Mouse (Mus musculus) R1 (cell line): ENCODE results near the gene Tubg2.
"Not testable (repeated sequence)": the region's sequence is repeated elsewhere in the genome, so short reads cannot be mapped to it uniquely, and the experiment has no call there.

Experiments used
- DNase-seq: peaks from one replicate; pipeline ENCODE4 v3.0.0-alpha.2; 2018; ENCODE audit warnings: low read depth, low spot score

Gene Tubg2

DNA sequence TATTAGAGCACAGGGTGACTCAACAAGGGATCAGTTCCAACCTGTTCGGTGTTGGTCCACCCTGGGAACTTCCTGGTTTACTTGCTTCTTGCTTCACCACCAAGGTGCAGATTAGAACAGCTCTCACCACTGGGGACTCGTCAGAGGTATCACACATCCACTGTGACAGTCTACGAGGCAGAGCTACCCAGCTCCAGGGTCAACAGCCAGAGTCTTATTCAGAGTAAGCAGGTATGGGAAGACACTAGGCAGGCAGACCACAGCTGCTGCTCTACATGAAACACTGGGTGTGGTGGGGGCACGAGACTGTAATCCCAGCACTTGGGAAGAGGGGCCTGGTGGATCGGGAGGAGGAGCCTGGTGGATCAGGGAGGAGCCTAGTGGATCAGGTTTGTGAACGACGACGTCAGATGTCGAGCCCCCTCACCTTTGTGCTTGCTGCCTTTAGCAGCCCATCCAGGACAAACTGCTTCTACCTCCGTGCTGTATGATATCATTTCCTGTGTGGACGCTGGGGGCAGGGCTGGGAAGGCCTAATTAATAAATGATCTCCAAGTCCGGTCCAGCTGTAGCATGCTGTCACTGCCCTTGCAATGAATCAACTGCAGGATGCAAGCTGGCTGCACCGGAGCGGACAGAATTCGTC, 17.0 kb upstream of the Tubg2 start:
- peak; percentile 78 for DNase-seq

GRCm38 (mm10) chr11:101140164-101140819, 15.4 kb upstream of the Tubg2 start:
- no peak for DNase-seq

DNA sequence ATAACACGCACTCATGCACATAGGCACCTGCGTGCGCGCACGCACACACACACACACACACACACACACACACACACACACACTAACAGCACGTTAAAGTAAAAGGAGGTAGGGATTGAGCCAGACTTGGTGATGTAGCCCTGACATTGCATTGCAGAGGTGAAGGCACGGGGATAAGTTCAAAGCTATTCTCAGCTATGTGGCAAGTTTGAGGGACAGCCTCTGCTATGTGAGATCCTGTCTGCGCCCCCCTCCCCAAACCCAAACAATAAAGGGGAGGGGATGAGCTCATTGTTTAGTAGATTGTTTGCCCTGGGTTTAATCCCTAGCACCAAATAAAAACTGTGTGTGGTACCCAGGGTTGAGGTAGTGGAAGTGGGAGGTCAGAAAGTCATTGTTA, 14.6 kb upstream of the Tubg2 start:
- no peak for DNase-seq

DNA sequence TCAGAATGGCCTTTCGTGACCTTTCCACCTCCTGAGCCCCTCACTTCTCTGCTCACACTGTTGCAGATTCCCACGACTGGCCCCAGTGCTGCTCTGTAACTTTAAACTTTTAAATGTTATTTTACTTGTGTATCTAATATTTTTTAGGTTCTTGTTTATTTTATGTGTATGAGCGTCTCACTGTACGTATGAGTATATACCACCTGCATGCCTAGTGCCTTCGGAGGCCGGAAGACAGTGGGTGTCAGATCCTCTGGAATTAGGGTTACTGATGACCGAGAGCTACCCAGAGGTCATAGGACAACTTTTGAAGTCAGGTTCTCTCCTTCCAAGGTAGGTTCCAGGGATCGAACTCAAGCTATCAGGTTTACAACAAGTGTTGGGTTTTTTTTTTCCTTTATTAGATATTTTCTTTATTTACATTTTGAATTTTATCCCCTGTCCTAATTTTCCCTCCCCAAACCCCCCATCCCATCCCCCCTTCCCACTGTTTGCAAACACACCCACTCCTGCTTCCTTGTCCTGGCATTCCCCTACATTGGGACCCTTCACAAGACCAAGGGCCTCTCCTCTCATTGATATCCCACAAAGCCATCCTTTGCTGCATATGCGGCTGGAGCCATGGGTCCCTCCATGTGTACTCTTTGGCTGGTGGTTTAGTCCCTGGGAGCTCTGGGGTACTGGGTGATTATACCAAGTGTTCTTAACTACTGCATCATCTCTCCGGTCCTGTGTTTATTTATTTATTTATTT, 13.3 kb upstream of the Tubg2 start:
- no peak for DNase-seq

GRCm38 (mm10) chr11:101143338-101144225, 12.1 kb upstream of the Tubg2 start:
- peak; percentile 89 for DNase-seq

GRCm38 (mm10) chr11:101146377-101146776, 9.3 kb upstream of the Tubg2 start:
- DNase-seq = peak; percentile 79

DNA sequence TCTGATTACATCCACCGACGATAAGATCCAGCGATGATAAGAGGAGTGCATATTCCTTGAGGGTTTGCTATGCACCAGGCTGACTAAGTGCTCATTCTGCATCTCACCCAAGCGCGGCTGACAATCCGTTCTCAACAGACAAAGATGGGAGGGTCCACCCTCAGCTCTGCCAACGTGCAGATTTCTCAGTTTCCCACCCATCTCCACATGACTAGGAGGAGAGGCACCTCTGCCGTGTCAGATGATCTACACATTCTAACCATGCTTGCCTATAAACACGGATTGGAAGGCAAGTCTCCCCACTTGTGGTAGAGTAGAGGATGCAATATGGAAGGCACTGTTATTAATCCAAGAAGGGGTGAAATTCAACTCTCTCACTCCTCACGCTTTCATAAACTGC, 7.0 kb upstream of the Tubg2 start:
- no peak for DNase-seq

DNA sequence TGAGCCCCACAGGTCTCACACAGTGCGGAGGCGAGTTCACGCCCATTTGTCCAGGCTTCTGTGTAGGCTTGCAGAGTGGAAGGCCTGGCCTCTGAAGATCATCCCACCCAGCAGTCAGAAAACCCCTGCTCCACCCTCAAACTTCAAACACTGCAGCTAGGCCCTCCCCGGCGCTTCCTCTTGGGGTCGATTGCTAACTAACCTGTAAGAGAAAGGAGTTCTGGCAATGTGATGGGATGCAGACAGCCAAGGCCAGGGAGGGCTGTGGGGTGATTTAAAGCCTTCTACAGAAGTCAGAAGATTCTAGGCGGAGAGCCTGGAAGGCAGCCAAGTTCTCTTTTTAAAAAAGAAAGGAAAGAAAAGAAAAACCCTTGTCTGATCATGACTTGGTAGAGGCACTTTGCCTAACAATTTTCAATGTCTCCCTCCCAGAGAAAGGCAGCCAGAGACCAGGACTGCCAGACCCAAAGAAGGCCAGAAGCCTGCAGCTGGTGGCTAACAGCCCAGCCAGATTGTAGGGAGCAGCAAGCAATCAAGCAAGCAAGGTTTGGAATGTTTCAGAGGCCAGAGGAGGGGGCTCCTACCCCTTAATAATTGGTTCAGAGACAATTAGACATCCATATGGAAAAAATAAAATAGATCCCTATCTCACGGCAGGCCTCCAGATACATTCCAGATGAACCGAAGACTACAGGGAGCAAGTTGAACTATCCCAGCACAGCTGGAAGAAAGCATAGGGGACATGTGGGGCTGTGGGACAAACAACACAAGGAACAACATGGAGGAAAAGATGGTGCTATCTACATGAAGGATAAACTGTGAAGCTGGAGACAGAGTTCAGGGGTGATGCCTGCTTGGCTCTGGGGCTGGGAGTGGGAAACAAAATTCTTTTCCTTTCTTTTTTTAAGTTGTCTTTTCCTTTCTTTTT, 6.3 kb upstream of the Tubg2 start:
- DNase-seq = no peak

DNA sequence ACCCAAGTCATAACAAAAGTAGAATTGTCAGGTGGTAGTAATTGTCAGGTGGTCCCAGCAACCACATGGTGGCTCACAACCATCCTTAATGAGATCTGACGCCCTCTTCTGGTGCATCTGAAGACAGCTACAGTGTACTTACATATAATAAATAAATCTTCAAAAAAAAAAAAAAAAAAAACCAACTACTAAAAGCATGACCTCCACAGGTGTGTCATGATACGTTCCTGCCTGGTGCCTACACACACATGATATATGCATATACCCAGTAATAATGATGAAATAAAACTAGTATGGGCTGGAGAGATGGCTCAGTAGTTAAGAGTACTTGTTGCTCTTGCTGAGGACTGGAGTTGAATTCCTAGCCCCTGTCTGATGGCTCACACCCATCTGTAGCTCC, 4.6 kb upstream of the Tubg2 start:
- DNase-seq = no peak

- no peak for DNase-seq
Measured at GRCm38 (mm10) chr11:101152825-101153224, 2.9 kb upstream of the Tubg2 start.

- DNase-seq = no peak
Measured at GRCm38 (mm10) chr11:101154648-101155047, 1.1 kb upstream of the Tubg2 start.

GRCm38 (mm10) chr11:101155151-101155550, 556 bp upstream of the Tubg2 start:
- DNase-seq = no peak

GRCm38 (mm10) chr11:101160151-101160550, 4.4 kb downstream of the Tubg2 start:
- not testable (repeated sequence) for DNase-seq

- DNase-seq = not testable (repeated sequence)
Measured at GRCm38 (mm10) chr11:101160981-101161505, 5.3 kb downstream of the Tubg2 start.

GRCm38 (mm10) chr11:101161551-101161950, 5.8 kb downstream of the Tubg2 start:
- no peak for DNase-seq

- DNase-seq = no peak
Measured at GRCm38 (mm10) chr11:101162301-101162700, 6.6 kb downstream of the Tubg2 start.

GRCm38 (mm10) chr11:101162772-101163171, 7.1 kb downstream of the Tubg2 start:
- no peak for DNase-seq

GRCm38 (mm10) chr11:101163476-101164350, 8.0 kb downstream of the Tubg2 start:
- DNase-seq = peak; percentile 66

- no peak for DNase-seq
Measured at GRCm38 (mm10) chr11:101164351-101164665, 8.6 kb downstream of the Tubg2 start.
